Mouse (Mus musculus): ENCODE data around the gene Nqo1. TPM values are rescaled to one million over a fixed set of nuclear protein-coding genes. Genes with fewer than 3 reads are reported as not detected.

Nqo1 gene
- 4.1 TPM for polyA plus RNA-seq (2014; fragmentation: Illumina TruSeq; extraction: RNeasy Lipid Tissue Mini Kit (QIAGEN cat#74804); ENCODE audit: low read depth, low replicate concordance)

GRCm38 (mm10) chr8:107403038-107403781 is at the start of gene Nqo1:
Gene Nqo1, minus strand, starts transcription at chr8:107403206.

DNA sequence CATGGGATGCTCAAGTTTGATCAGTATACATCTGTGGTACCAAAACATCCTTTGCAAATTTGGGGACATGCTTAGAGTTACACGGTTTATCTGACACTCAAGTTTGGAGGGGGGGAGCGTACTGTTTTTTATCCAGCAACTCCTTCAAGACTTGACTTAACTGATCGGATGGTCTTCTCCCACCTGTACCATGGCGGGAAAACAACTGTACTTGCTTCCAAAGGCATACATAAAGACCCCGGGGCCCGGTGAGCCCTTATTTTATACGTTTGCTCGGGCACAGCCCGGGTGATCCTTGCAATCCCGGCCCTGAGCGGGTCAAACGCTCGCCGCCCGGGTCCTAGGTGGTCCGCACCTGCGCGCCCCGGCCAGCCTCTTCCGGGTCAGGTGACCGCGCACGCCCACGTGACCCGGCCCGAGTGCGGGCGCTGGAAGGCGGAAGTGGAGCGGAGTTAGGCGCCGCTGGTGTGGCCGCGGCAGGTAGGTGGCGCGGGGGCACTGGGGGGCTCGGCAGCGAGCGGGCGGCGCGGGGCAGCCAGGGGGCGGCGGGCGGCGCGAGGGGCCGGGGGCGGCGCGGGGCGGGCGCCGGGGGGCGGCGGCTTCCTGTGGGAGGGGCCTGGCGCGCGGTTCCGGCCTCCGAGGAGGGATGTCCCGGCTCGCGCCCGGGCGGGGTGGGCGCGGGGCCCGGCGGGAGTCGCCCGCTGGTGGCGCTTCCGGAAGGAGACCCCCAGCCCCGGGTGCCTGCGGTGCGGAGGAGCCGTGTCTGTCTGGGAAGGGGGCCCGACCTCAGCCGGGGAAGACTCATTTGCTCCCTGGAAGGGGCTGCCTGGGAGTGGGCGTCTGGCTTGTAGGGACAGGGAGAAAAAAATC is 33.2 kb upstream of the Nqo1 start, which contains the start of gene Wwp2:
Wwp2 (plus strand) TSS at position 404 of the 870 bp plus-strand sequence.

DNA sequence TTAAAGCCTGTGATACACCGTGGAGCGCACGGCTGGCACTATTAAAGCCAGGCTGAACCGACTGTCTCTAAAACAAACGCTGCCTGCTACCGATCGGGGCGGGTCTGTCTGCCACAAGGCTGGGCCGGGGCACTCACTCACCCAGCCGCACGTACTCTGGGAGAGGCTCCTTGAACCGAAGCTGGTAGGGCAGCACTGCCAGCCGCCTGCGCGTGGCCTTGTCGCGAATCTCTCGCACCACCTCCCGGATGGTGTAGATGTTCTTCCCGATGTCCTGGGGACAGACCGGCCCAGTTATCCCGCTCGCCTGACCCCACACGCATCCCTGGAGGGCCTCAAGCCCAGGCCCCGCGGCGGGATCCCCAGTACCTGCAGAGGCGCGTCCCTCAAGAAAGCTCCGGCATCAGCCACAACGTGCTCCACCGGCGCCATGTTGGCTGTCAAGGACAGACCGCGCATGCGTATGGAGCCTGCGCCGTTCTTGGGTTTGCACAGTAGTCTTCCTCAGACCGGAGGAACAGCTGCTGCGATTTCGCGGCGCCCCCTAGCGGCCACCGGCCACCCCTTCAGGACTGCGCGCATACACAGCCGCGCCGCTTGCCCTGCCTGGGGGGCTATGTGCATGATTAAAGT is 21.7 kb upstream of the Nqo1 start, which contains the start of gene Nob1:
Nob1 (minus strand) TSS at position 455 of the 633 bp plus-strand sequence.

Other genes with a start within 250 kb of the Nqo1 start
- 61.8 TPM for gene Nfat5, start 109.7 kb downstream of the Nqo1 start, polyA plus RNA-seq (2014; fragmentation: Illumina TruSeq; extraction: RNeasy Lipid Tissue Mini Kit (QIAGEN cat#74804); ENCODE audit: low read depth, low replicate concordance)
- 5.6 TPM for gene Nob1, start 21.8 kb upstream of the Nqo1 start, polyA plus RNA-seq (2014; fragmentation: Illumina TruSeq; extraction: RNeasy Lipid Tissue Mini Kit (QIAGEN cat#74804); ENCODE audit: low read depth, low replicate concordance)
- gene Wwp2, start 33.2 kb upstream of the Nqo1 start, polyA plus RNA-seq (2014; fragmentation: Illumina TruSeq; extraction: RNeasy Lipid Tissue Mini Kit (QIAGEN cat#74804); ENCODE audit: low read depth, low replicate concordance), result 45.7 TPM
- 69.2 TPM for gene Psmd7, start 185.3 kb upstream of the Nqo1 start, polyA plus RNA-seq (2014; fragmentation: Illumina TruSeq; extraction: RNeasy Lipid Tissue Mini Kit (QIAGEN cat#74804); ENCODE audit: low read depth, low replicate concordance)